Comparison of ENCODE assay signal across 15 mouse cellular contexts in the genomic region with DNA sequence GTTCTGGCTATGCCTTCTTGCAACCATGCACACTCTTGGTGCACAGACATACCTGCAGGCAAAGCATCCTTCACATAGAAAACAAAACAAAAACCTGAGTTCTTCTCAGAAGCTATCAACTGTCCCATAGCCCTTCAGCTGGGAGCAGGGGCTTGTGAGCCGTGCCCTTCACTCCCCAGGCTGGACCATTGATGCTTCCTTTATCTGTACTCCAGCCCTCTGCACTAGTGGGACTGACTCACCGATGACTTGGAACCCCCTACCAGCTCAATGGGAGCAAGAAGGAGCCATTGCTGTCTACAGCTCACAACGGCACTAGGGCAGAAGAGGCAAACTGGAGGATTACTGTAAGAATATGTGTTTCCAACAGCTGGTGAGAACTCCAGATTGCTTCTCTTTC.
"Had no signal": no experiment of that assay in that cellular context is flagged by ENCODE, and none has a peak within 500 bp of the region (broad histone marks: within the 10 kb centered on the region; RNA-seq: fewer than 3 reads in every experiment).

No protein-coding gene starts in this region.

- H3K9ac ChIP-seq: limb, embryonic 15.5 days; lung, embryonic 14.5 days; midbrain, embryonic 12.5 days; neural tube, embryonic 12.5 days; stomach, embryonic 15.5 days had no signal

- H3K27me3 ChIP-seq: limb, embryonic 15.5 days; midbrain, embryonic 12.5 days; neural tube, embryonic 12.5 days; stomach, embryonic 15.5 days had no signal

- ATAC-seq: hindbrain, embryonic 16.5 days; inflammation-experienced regulatory T-cells, adult 6 months; midbrain, embryonic 16.5 days had no signal

- H3K36me3 ChIP-seq: limb, embryonic 15.5 days; midbrain, embryonic 12.5 days; neural tube, embryonic 12.5 days; stomach, embryonic 15.5 days had no signal

- H3K27ac ChIP-seq: limb, embryonic 15.5 days; midbrain, embryonic 12.5 days; neural tube, embryonic 12.5 days; stomach, embryonic 15.5 days had no signal

- H3K4me2 ChIP-seq: limb, embryonic 15.5 days; lung, embryonic 14.5 days; midbrain, embryonic 12.5 days; neural tube, embryonic 12.5 days; stomach, embryonic 15.5 days had no signal

- H3K4me1 ChIP-seq: midbrain, embryonic 12.5 days; neural tube, embryonic 12.5 days had no signal

- H3K9me3 ChIP-seq: midbrain, embryonic 12.5 days; neural tube, embryonic 12.5 days; stomach, embryonic 15.5 days had no signal

- DNase-seq: kidney, adult 18-20 months; lung, embryonic 14.5 days; lung, postnatal 4 days; retina, postnatal 1 day; right cerebral cortex, postnatal 4 days; spleen, adult 18-20 months; thymus, postnatal 36 days had no signal

- H3K4me3 ChIP-seq: limb, embryonic 15.5 days; midbrain, embryonic 12.5 days; myocyte; neural tube, embryonic 12.5 days; stomach, embryonic 15.5 days had no signal
